Mouse (Mus musculus) heart, adult 2 months (tissue): ENCODE data around the gene Eif3m.

ENCODE experiments used
- CTCF ChIP-seq: fragments of 200-600 bp; IDR thresholded peaks from 2 replicates; pipeline ENCODE4 v1.8.1; 2022; ENCODE audit warnings: antibody characterized with exemption, mild to moderate bottlenecking, moderate library complexity
- POLR2A ChIP-seq: fragments of 200-500 bp; IDR thresholded peaks from 2 replicates; pipeline ENCODE4 v1.6.1; 2011; ENCODE audit warnings: mild to moderate bottlenecking, low read depth, low read length, control low read depth; ENCODE audit not compliant: insufficient read depth

DNA sequence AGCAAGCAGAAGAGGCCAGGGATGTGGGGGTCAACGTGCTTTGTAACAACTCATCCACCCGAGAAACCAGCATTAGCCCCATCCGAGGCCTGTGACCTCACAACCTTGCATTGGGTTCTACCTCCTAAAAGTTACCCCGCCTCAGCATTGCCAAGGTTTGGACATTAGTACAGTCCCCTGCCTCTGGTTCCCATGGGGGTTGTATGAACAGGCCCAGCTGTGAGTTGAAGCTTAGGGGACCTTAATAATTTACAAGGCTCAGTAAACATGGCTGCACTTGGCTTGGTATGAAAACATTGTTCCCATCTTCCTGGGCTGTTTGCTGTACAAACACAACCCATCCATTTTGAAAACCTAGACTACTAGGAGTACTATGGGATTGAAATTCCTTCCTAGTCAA is 6.9 kb upstream of the Eif3m start:
- TF ChIP-seq CTCF = no peak
- no peak for TF ChIP-seq POLR2A
